Mouse (Mus musculus) limb, embryonic 12.5 days (tissue): ENCODE data around the gene Cyp2d26. TPM values are rescaled to one million over a fixed set of nuclear protein-coding genes. Genes with fewer than 3 reads are reported as not detected.

Experiments
- ATAC-seq: fragments of 200-750 bp; cut with Nextera tagmentation; 2 replicates; pipeline ENCODE4 v1.8.0; 2017; ENCODE audit warnings: low read depth, moderate TSS enrichment; ENCODE audit not compliant: insufficient number of reproducible peaks, insufficient read depth, low FRiP score, low TSS enrichment
- H3K27ac ChIP-seq: fragments of 300-500 bp; sonication (generic); 2 replicates; pipeline ENCODE4 v1.5.1; 2016; ENCODE audit warnings: mild to moderate bottlenecking, moderate library complexity
- H3K27me3 ChIP-seq: fragments of 300-500 bp; sonication (generic); 2 replicates; pipeline ENCODE4 v1.6.1; 2016; ENCODE audit warnings: mild to moderate bottlenecking, moderate library complexity
- H3K36me3 ChIP-seq: fragments of 300-500 bp; sonication (generic); 2 replicates; pipeline ENCODE4 v1.6.1; 2016; ENCODE audit warnings: mild to moderate bottlenecking, moderate library complexity
- H3K4me1 ChIP-seq: fragments of 300-500 bp; sonication (generic); replicated peaks from 2 replicates; pipeline ENCODE4 v1.6.1; 2016
- H3K4me2 ChIP-seq: fragments of 300-500 bp; sonication (generic); 2 replicates; pipeline ENCODE4 v1.6.1; 2016; ENCODE audit warnings: mild to moderate bottlenecking, moderate library complexity
- H3K4me3 ChIP-seq: fragments of 300-500 bp; sonication (generic); replicated peaks from 2 replicates; pipeline ENCODE4 v1.5.1; 2016; ENCODE audit warnings: mild to moderate bottlenecking
- H3K9ac ChIP-seq: fragments of 300-500 bp; sonication (generic); replicated peaks from 2 replicates; pipeline ENCODE4 v1.6.1; 2016; ENCODE audit warnings: mild to moderate bottlenecking, moderate library complexity
- H3K9me3 ChIP-seq: fragments of 300-500 bp; sonication (generic); 2 replicates; pipeline ENCODE4 v1.6.1; 2016; ENCODE audit warnings: mild to moderate bottlenecking, moderate library complexity
- WGBS: fragments of 180-500 bp; shearing (Covaris S2); methylation state at CpG from one replicate; pipeline ENCODE4 v1.1.7; 2016; 5-methylcytosine and 5-hydroxymethylcytosine counted together
- polyA plus RNA-seq: library from polyadenylated mRNA; unstranded; fragments of >200 nt; fragmentation: Nextera tagmentation; extraction: Ambion mirVana; gene quantifications from 2 replicates; pipeline ENCODE4 v1.2.1, GENCODE M21; 2016

Cyp2d26 gene
- not detected in 2 replicates for polyA plus RNA-seq

DNA sequence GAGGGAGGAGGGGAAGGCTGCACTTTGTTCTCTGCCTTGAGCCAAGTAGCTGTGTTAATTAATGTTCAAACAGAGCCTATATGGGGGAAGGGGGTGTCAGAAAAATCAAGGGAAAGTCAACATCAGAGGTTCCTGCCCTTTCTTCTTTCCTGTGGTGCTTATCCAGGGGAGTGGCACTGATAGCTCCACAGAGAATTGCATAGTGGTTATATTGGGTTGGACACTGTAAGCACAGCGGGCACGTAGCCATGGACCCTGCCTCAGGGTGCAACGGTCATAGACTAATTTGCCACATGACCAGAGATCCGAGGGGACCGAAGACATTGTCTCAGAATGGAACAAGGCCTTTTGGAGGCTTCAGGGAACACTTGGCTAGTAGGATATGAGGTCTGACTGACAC lies at the start of gene Cyp2d26:
TSS of gene Cyp2d26 (minus strand) at position 18 of the 400 bp plus-strand sequence.
- 91% methylated on average over 5 of the region's 5 CpGs for WGBS
- no peak for ATAC-seq

DNA sequence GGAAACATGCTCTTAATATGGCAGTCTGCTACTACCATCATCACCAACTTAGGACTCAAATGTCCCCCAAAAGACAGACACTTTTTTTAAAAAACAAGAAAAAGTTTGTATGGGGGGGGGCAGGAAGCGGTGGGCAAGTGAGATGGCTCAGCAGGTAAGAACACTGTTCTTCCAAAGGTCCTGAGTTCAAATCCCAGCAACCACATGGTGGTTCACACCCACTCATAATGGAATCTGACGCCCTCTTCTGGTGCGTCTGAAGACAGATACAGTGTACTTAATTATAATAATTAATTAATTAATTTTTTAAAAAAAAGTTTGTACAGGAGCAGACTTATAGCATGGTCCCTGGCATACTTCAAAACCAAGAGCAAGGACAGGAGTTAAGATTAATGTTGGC lies 45.1 kb upstream of the Cyp2d26 start:
- Histone ChIP-seq H3K4me1 (no peaks in the 10 kb centered on the region), H3K9me3 (no peaks in the 10 kb centered on the region), H3K4me3 (no peak overlapping the region), H3K27ac (no peak overlapping the region), H3K36me3 (peaks cover 13% of the 10 kb centered on the region), H3K27me3 (no peaks in the 10 kb centered on the region), H3K4me2 (no peak overlapping the region), H3K9ac (no peak overlapping the region)
- no peak for ATAC-seq
- 93% methylated on average over 3 of the region's 3 CpGs for WGBS

More for the DNA sequence above, at the start of gene Cyp2d26:
- no peaks in the 10 kb centered on the region for H3K36me3 ChIP-seq
- H3K4me2 ChIP-seq = no peak within 1 kb of the TSS
- no peak within 1 kb of the TSS for H3K9ac ChIP-seq
- H3K4me1 ChIP-seq = no peaks in the 10 kb centered on the region
- no peaks in the 10 kb centered on the region for H3K27me3 ChIP-seq
- no peak within 1 kb of the TSS for H3K4me3 ChIP-seq
- no peaks in the 10 kb centered on the region for H3K9me3 ChIP-seq
- H3K27ac ChIP-seq = no peak within 1 kb of the TSS

DNA sequence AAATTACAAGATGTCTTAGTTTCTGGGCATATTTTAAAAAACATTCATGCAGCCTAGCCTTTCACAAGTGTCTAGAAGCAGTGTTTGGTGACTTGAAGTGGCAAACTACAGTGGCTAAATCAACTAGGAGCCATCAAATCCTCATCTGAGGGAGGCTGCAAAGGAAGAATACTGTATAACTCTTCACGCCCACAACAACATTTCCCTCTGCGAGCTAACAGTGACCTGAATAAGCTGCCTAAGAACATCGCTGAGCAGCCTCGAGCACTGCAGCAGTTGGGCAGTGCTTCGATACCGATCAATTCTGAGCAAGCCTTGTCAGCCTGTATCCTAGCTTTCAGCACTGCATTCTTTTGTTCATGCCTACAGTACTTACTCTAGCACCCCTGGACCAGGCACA lies 35.8 kb upstream of the Cyp2d26 start:
- H3K4me3 ChIP-seq = no peak overlapping the region
- no peaks in the 10 kb centered on the region for H3K4me1 ChIP-seq
- H3K4me2 ChIP-seq = no peak overlapping the region
- no peak overlapping the region for H3K9ac ChIP-seq
- H3K9me3 ChIP-seq = no peaks in the 10 kb centered on the region
- no peaks in the 10 kb centered on the region for H3K27me3 ChIP-seq
- peaks cover 11% of the 10 kb centered on the region for H3K36me3 ChIP-seq
- no peak for ATAC-seq
- 90% methylated on average over 6 of the region's 6 CpGs for WGBS
- no peak overlapping the region for H3K27ac ChIP-seq

DNA sequence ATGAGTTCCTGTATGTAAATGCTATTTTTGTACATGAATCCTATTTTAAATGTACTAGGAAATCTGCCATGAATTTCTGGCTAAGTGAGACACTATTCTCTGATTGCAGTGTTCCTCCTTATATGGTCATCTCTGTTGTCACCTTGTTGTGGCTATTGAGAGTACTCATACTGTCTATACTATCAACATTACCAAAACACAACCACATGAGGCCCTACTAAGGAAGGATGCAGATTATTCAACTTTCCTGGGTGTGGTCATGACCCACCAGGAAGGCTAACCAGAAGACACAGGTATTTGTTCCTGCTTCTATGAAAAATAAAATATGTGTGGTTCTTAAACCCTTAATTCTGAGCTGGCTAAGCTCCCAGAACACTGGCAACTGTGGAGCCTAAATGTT lies 31.8 kb upstream of the Cyp2d26 start:
- H3K27me3 ChIP-seq = no peaks in the 10 kb centered on the region
- no peak overlapping the region for H3K4me2 ChIP-seq
- no peak overlapping the region for H3K9ac ChIP-seq
- H3K36me3 ChIP-seq = peaks cover 44% of the 10 kb centered on the region
- H3K27ac ChIP-seq = no peak overlapping the region
- no peaks in the 10 kb centered on the region for H3K9me3 ChIP-seq
- no peaks in the 10 kb centered on the region for H3K4me1 ChIP-seq
- H3K4me3 ChIP-seq = no peak overlapping the region
- ATAC-seq = no peak

DNA sequence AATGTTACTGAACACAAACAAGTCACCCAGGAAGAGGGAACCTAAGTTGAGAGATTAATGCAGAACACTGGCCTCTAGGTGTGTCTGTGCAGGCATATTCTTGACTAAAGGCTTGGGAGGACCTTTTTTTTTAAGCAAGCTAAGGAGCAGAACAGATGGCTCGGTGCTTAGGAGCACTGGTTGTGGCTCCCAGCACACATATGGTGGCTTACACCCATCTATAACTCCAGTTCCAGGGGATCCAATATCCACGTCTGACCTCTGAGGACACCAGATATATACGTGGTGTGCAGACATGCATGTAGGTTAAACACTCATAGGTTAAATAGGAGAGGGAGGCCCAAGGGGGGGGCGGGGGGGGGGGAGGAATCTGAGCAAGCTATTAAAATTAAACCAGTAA lies 28.3 kb upstream of the Cyp2d26 start:
- H3K9me3 ChIP-seq = no peaks in the 10 kb centered on the region
- no peaks in the 10 kb centered on the region for H3K4me1 ChIP-seq
- ATAC-seq = no peak
- 58% methylated on average over 3 of the region's 4 CpGs for WGBS
- H3K4me2 ChIP-seq = no peak overlapping the region
- H3K27me3 ChIP-seq = no peaks in the 10 kb centered on the region
- no peak overlapping the region for H3K27ac ChIP-seq
- H3K9ac ChIP-seq = no peak overlapping the region
- H3K36me3 ChIP-seq = peaks cover 55% of the 10 kb centered on the region
- H3K4me3 ChIP-seq = no peak overlapping the region

DNA sequence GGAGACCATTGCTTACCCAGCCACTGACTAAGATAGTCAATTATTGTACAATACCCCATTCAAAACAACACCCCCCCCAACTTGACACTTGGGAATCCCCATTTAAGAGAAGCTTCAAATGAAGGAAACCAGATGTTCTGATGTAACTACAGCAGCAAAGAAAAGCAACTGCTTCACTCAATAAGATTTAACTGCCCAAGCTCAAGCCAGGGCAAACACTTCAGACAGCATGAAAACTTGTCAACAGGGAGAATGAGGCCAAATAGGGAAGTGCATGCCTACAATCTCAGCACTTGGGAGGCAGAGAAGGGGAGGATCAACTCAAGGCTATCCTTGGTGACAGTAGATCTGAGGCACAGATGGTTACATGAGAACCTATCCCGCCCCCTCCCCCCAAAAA lies 27.6 kb upstream of the Cyp2d26 start:
- Histone ChIP-seq H3K9me3 (no peaks in the 10 kb centered on the region), H3K4me1 (no peaks in the 10 kb centered on the region), H3K27me3 (no peaks in the 10 kb centered on the region), H3K4me3 (no peak overlapping the region), H3K27ac (no peak overlapping the region), H3K36me3 (peaks cover 60% of the 10 kb centered on the region), H3K4me2 (no peak overlapping the region), H3K9ac (no peak overlapping the region)
- ATAC-seq = no peak
- 80% methylated on average over 1 of the region's 1 CpGs for WGBS

DNA sequence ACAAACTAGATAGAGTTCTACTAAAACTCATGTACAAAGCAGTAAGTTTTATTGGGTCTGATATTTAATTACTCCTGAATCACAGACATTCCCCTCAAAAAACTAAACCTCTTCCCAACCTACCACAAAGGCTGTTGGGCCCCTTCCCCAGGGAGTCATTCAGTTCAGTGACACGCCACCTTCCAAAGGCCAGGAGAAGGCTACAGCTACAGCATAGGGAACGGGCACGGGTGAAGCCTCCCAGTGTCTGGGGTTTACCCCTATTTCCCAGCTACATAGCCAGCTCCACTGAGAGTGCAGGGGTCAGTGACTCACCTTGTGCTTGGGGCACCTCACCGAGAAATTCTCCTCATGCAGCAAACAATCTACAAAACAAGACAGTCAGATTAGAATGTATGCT lies 21.2 kb upstream of the Cyp2d26 start:
- H3K4me3 ChIP-seq = no peak overlapping the region
- H3K27ac ChIP-seq = no peak overlapping the region
- H3K27me3 ChIP-seq = no peaks in the 10 kb centered on the region
- WGBS = 85% methylated on average over 4 of the region's 4 CpGs
- peaks cover 65% of the 10 kb centered on the region for H3K36me3 ChIP-seq
- no peak overlapping the region for H3K4me2 ChIP-seq
- ATAC-seq = no peak
- no peak overlapping the region for H3K9ac ChIP-seq
- H3K9me3 ChIP-seq = no peaks in the 10 kb centered on the region
- no peaks in the 10 kb centered on the region for H3K4me1 ChIP-seq

DNA sequence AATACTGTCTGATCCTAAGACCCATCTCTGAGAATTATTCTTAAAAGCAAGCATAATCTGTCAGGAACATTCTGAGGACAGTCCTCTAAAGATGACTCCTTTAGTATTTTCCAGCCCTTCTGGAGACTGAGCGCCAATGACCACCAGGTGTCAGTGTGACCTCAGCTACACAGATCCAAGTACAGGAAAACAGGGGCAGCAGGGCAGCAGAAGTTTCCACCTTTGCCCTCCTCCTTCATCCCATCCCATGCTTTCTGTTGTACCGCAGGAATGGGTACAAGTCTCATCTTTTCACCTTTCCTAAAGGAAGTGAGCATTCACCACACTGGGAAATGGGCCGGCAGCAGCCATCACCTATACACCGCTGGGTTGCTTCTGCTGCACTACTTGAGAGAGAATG lies 20.7 kb upstream of the Cyp2d26 start:
- no peak overlapping the region for H3K27ac ChIP-seq
- WGBS = 65% methylated on average over 4 of the region's 4 CpGs
- ATAC-seq = no peak
- no peaks in the 10 kb centered on the region for H3K4me1 ChIP-seq
- no peak overlapping the region for H3K4me3 ChIP-seq
- no peak overlapping the region for H3K4me2 ChIP-seq
- no peaks in the 10 kb centered on the region for H3K9me3 ChIP-seq
- peaks cover 70% of the 10 kb centered on the region for H3K36me3 ChIP-seq
- H3K9ac ChIP-seq = no peak overlapping the region
- H3K27me3 ChIP-seq = no peaks in the 10 kb centered on the region

DNA sequence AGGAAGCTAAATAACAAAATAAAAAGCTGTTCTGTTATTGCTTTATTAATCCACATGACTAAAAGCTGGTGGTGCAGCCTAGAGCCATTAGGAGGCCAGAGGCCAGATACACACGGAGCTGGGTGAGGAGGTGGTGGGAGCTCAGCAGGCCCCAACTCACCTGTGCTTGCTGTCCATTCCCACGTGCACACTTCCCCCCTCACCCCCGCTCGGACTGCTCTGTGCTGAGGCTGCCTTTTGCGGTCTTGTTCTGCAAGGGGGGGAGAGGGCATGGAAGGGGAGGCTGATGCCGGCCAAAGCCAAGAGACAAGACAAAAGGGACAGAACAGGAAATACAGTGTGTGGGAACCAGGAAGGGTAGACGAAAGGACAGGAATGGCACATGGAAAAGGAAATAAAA lies 20.2 kb upstream of the Cyp2d26 start:
- no peak overlapping the region for H3K9ac ChIP-seq
- ATAC-seq = no peak
- no peaks in the 10 kb centered on the region for H3K4me1 ChIP-seq
- H3K27ac ChIP-seq = no peak overlapping the region
- no peak overlapping the region for H3K4me2 ChIP-seq
- H3K9me3 ChIP-seq = no peaks in the 10 kb centered on the region
- H3K27me3 ChIP-seq = no peaks in the 10 kb centered on the region
- H3K4me3 ChIP-seq = no peak overlapping the region
- WGBS = 84% methylated on average over 7 of the region's 7 CpGs
- H3K36me3 ChIP-seq = peaks cover 75% of the 10 kb centered on the region

DNA sequence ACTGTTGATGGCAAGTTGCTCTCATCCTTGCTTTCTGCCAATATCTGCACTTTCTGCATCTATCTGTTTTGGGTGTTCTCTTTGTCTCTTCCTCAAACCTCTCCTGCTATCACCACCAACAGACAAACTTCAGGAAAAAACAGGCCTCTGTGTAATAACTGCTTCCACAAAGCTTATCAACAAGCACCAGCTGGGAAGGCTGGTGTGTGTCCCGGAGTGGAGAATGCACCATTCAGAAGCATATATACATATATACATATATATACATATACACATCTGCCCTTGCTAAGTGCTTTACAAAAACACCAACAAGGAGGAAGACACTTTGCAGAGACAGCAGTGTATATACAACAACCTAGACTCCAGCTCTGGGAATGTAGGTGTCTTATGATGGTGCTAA lies 16.5 kb upstream of the Cyp2d26 start:
- no peak overlapping the region for H3K4me2 ChIP-seq
- H3K4me1 ChIP-seq = no peaks in the 10 kb centered on the region
- no peaks in the 10 kb centered on the region for H3K9me3 ChIP-seq
- no peak overlapping the region for H3K27ac ChIP-seq
- no peak overlapping the region for H3K4me3 ChIP-seq
- 100% methylated on average over 1 of the region's 1 CpGs for WGBS
- H3K27me3 ChIP-seq = no peaks in the 10 kb centered on the region
- peaks cover 61% of the 10 kb centered on the region for H3K36me3 ChIP-seq
- no peak for ATAC-seq
- no peak overlapping the region for H3K9ac ChIP-seq

DNA sequence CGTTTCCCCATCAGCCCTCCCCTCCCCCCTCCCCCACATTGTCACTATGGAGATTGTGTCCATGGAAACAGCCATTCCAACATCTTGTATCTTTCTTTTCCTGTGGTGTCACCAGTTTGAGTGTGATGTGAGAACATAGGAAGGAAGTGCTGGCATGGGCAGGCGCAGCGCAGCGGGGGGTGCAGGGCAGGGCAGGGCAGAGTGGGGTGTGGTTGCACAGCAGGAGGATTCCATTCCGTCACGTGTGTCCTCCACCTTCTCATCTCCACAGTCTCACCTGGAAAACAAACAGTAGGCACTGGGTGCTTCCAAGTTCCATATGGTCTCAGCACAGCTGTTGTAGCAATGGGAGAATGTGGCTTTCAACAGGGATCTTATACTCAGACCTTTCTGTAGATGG lies 15.4 kb upstream of the Cyp2d26 start:
- Histone ChIP-seq H3K4me3 (no peak overlapping the region), H3K4me2 (no peak overlapping the region), H3K9me3 (no peaks in the 10 kb centered on the region), H3K36me3 (peaks cover 53% of the 10 kb centered on the region), H3K4me1 (no peaks in the 10 kb centered on the region), H3K27me3 (no peaks in the 10 kb centered on the region), H3K27ac (no peak overlapping the region), H3K9ac (no peak overlapping the region)
- WGBS = 86% methylated on average over 6 of the region's 6 CpGs
- no peak for ATAC-seq

DNA sequence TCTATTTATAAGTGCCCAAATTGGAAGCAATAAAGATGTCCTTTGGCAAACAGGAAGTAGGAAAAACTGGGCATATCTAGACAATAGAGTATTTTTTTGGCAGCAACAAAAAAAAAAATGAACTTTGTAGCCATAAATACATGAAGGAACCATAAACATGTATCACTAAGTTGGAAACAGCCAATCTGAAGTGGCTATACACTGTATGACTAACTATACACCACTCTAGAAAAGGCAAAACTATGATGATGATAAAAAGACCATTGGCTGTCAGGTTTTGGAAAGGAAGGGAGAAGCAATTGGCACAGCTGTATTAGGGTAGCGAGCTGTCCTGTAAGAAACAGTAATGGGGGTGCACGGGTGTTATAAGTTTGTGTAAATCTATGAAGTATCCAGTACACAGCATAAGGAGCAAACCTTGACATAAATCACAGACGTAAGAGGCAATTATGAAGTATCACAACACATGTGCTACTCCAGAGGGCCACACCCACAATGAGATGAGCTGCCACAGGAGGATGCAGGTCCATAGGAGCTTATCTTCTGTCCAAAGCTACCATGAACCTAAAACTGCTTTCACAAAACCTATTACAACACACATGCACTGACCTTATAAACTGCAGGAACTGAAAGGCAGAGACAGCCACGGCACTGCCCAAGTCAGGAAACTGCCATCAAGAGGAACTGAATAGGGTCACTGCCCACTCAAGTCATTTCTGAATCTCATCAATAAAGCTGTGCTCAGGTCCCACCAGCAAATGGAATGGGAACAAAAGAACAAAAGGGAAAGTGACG lies 13.1 kb upstream of the Cyp2d26 start:
- no peak overlapping the region for H3K27ac ChIP-seq
- no peak overlapping the region for H3K4me3 ChIP-seq
- H3K9ac ChIP-seq = no peak overlapping the region
- H3K9me3 ChIP-seq = no peaks in the 10 kb centered on the region
- H3K36me3 ChIP-seq = peaks cover 39% of the 10 kb centered on the region
- H3K4me1 ChIP-seq = no peaks in the 10 kb centered on the region
- H3K27me3 ChIP-seq = no peaks in the 10 kb centered on the region
- 79% methylated on average over 5 of the region's 5 CpGs for WGBS
- ATAC-seq = no peak
- H3K4me2 ChIP-seq = no peak overlapping the region
